Mouse (Mus musculus) CH12.LX (cell line): ENCODE results near the gene Plxdc1. TPM values are rescaled to one million over a fixed set of nuclear protein-coding genes. Genes with fewer than 3 reads are reported as not detected.
A peak's percentile ranks its signal among the peaks of the same experiment; 100 is the strongest.

ENCODE experiments used
- DNase-seq: peaks from one replicate; pipeline ENCODE4 v3.0.0-alpha.2; 2013; ENCODE audit errors: extremely low read depth
- H3K27ac ChIP-seq: 2 replicates; pipeline ENCODE4 v1.5.1; 2012; ENCODE audit warnings: low read depth, mild to moderate bottlenecking, control low read depth, moderate library complexity; ENCODE audit not compliant: insufficient read depth
- H3K27me3 ChIP-seq: replicated peaks from 2 replicates; pipeline ENCODE3; 2012; ENCODE audit warnings: inconsistent platforms
- H3K36me3 ChIP-seq, 2 experiments: replicated peaks in 1 of 2; 2 replicates each; pipeline versions ENCODE3 to v1.6.1; 2012; ENCODE audit warnings: inconsistent platforms in 1 of 2, low read length in 1 of 2, mild to moderate bottlenecking in 1 of 2, mixed read lengths in 1 of 2, moderate library complexity in 1 of 2; ENCODE audit not compliant: control insufficient read depth in 1 of 2, insufficient read depth in 1 of 2
- H3K4me1 ChIP-seq, 2 experiments: 2 replicates each; pipeline ENCODE4 v1.6.1; 2012; ENCODE audit warnings: inconsistent platforms in 1 of 2, moderate library complexity in 1 of 2; ENCODE audit not compliant: insufficient read depth in 2 of 2, control insufficient read depth in 1 of 2
- H3K4me2 ChIP-seq: 2 replicates; pipeline ENCODE4 v1.6.1; 2012; ENCODE audit warnings: low read depth, mild to moderate bottlenecking, control low read depth; ENCODE audit not compliant: poor library complexity, insufficient read depth, severe bottlenecking
- H3K4me3 ChIP-seq, 3 experiments: fragments of 150-350 bp in 1 of 3; sonication (generic) in 1 of 3; replicated peaks in 1 of 3; 2 replicates each; pipeline versions ENCODE3 to v1.5.1; 2011 to 2012; ENCODE audit warnings: low read depth in 2 of 3, low read length in 2 of 3, mild to moderate bottlenecking in 2 of 3, moderate library complexity in 2 of 3, control low read depth in 1 of 3, improper control_type of control experiment in 1 of 3, inconsistent platforms in 1 of 3, mixed read lengths in 1 of 3; ENCODE audit not compliant: poor library complexity in 1 of 3
- H3K79me2 ChIP-seq: replicated peaks from 2 replicates; pipeline ENCODE4 v1.6.1; 2012; ENCODE audit warnings: mild to moderate bottlenecking, moderate library complexity; ENCODE audit not compliant: control insufficient read depth, poor library complexity, insufficient read depth, severe bottlenecking; ENCODE audit errors: extremely low read depth
- H3K9ac ChIP-seq: 2 replicates; pipeline ENCODE4 v1.6.1; 2012; ENCODE audit warnings: low read depth, mild to moderate bottlenecking, control low read depth, moderate library complexity; ENCODE audit not compliant: insufficient read depth
- H3K9me3 ChIP-seq: replicated peaks from 2 replicates; pipeline ENCODE3; 2012; ENCODE audit warnings: low read length, inconsistent platforms, mixed read lengths
- BHLHE40 ChIP-seq: IDR thresholded peaks from 2 replicates; pipeline ENCODE4 v1.6.1; 2011; ENCODE audit warnings: mild to moderate bottlenecking, low read depth, low read length, improper control_type of control experiment
- CHD2 ChIP-seq: IDR thresholded peaks from 2 replicates; pipeline ENCODE4 v1.6.1; 2011; ENCODE audit warnings: low read length, improper control_type of control experiment
- CTCF ChIP-seq, 2 experiments: IDR thresholded peaks in 1 of 2; conservative IDR thresholded peaks in 1 of 2; 2 replicates each; pipeline ENCODE4 v1.5.1; 2011 to 2012; ENCODE audit warnings: low read depth in 2 of 2, low read length in 2 of 2, improper control_type of control experiment in 1 of 2, inconsistent platforms in 1 of 2, mild to moderate bottlenecking in 1 of 2, moderate library complexity in 1 of 2
- E2F4 ChIP-seq: IDR thresholded peaks from 2 replicates; pipeline ENCODE4 v1.6.1; 2011; ENCODE audit warnings: low read depth, low read length, improper control_type of control experiment; ENCODE audit not compliant: insufficient replicate concordance
- HCFC1 ChIP-seq: IDR thresholded peaks from 2 replicates; pipeline ENCODE4 v1.6.1; 2012; ENCODE audit warnings: low read depth, mild to moderate bottlenecking, inconsistent platforms, low read length, improper control_type of control experiment
- MAX ChIP-seq: IDR thresholded peaks from 2 replicates; pipeline ENCODE4 v1.6.1; 2011; ENCODE audit warnings: low read length, improper control_type of control experiment
- MAZ ChIP-seq: IDR thresholded peaks from 2 replicates; pipeline ENCODE4 v1.6.1; 2012; ENCODE audit warnings: low read depth, mild to moderate bottlenecking, inconsistent platforms, low read length, improper control_type of control experiment, moderate library complexity
- MYC ChIP-seq: IDR thresholded peaks from 2 replicates; pipeline ENCODE4 v1.6.1; 2011; ENCODE audit warnings: low read depth, mild to moderate bottlenecking, improper control_type of control experiment, low read length
- NRF1 ChIP-seq: IDR thresholded peaks from 2 replicates; pipeline ENCODE4 v1.6.1; 2014; ENCODE audit warnings: low read depth, mild to moderate bottlenecking, inconsistent platforms, low read length, improper control_type of control experiment, moderate library complexity
- PAX5 ChIP-seq: IDR thresholded peaks from 2 replicates; pipeline ENCODE4 v1.6.1; 2012; ENCODE audit warnings: low read length, inconsistent platforms, mixed read lengths
- RAD21 ChIP-seq: IDR thresholded peaks from 2 replicates; pipeline ENCODE4 v1.6.1; 2011; ENCODE audit warnings: low read depth, mild to moderate bottlenecking, low read length, improper control_type of control experiment, moderate library complexity
- RCOR1 ChIP-seq: conservative IDR thresholded peaks from 2 replicates; pipeline ENCODE4 v1.6.1; 2012; ENCODE audit warnings: low read depth, mild to moderate bottlenecking, inconsistent platforms, low read length, improper control_type of control experiment
- SIN3A ChIP-seq: IDR thresholded peaks from 2 replicates; pipeline ENCODE4 v1.6.1; 2012; ENCODE audit warnings: low read length, improper control_type of control experiment, inconsistent platforms
- SMC3 ChIP-seq: IDR thresholded peaks from 2 replicates; pipeline ENCODE4 v1.6.1; 2011; ENCODE audit warnings: low read depth, low read length, improper control_type of control experiment
- TBP ChIP-seq: conservative IDR thresholded peaks from 2 replicates; pipeline ENCODE4 v1.6.1; 2011; ENCODE audit warnings: low read depth, low read length, improper control_type of control experiment
- UBTF ChIP-seq: IDR thresholded peaks from 2 replicates; pipeline ENCODE4 v1.6.1; 2012; ENCODE audit warnings: low read depth, mild to moderate bottlenecking, inconsistent platforms, low read length, improper control_type of control experiment, moderate library complexity
- USF2 ChIP-seq: conservative IDR thresholded peaks from 2 replicates; pipeline ENCODE4 v1.6.1; 2011; ENCODE audit warnings: low read depth, low read length, improper control_type of control experiment
- ZNF384 ChIP-seq: IDR thresholded peaks from 2 replicates; pipeline ENCODE4 v1.6.1; 2012; ENCODE audit warnings: low read depth, low read length, improper control_type of control experiment, inconsistent platforms
- dilution Hi-C: fragments of 300-500 bp; cut with MboI; formaldehyde crosslinking; loops from 2 replicates; pipeline ENCODE4 v1.14.3; 2020; ENCODE audit warnings: low sequenced_read_pairs; ENCODE audit not compliant: extremely low pct_unique_long_range_greater_than_20kb, extremely low pct_ligation_motif_present
- in situ Hi-C: fragments of 300-500 bp; cut with MboI; formaldehyde crosslinking; loops from 3 replicates; pipeline ENCODE4 v1.14.3; 2019; ENCODE audit warnings: low sequenced_read_pairs, low pct_ligation_motif_present, low pct_unique_long_range_greater_than_20kb, mixed read lengths
- polyA plus RNA-seq: library from polyadenylated mRNA; unstranded; fragments of >175 nt; gene quantifications from 2 replicates; pipeline ENCODE4 v1.2.1, GENCODE M21; 2012; ENCODE audit warnings: low read depth; ENCODE audit not compliant: insufficient read length
- total RNA-seq, 2 experiments: library from RNA; depleted of rRNA; stranded (reverse); fragments of 300-350 nt in 1 of 2; fragments of >200 nt in 1 of 2; gene quantifications; 2 replicates each; pipeline ENCODE4 v1.2.3; 2012 to 2014

Gene Plxdc1
- total and polyA plus RNA-seq, 3 experiments: 0.04 TPM; not detected in 2

- Histone ChIP-seq H3K36me3 (no peaks in the 10 kb centered on the region), H3K9me3 (no peaks in the 10 kb centered on the region), H3K4me3 (no peak overlapping the region), H3K79me2 (no peaks in the 10 kb centered on the region), H3K27me3 (peaks cover 30% of the 10 kb centered on the region), H3K4me2 (no peak overlapping the region), H3K4me1 (peaks cover 15 to 44% of the 10 kb centered on the region in 2 experiments), H3K9ac (no peak overlapping the region), H3K27ac (no peak overlapping the region)
- no peak for TF ChIP-seq NRF1
- no peak for TF ChIP-seq CHD2
- TF ChIP-seq HCFC1: no peak
- TF ChIP-seq UBTF: no peak
- no peak for TF ChIP-seq ZNF384
- TF ChIP-seq TBP: no peak
- TF ChIP-seq RCOR1: no peak
- TF ChIP-seq BHLHE40: no peak
- TF ChIP-seq SMC3: no peak
- in situ Hi-C loops (no loop called here), dilution Hi-C loops (no loop called here)
- DNase-seq: no peak
These were observed 33.8 kb upstream of the Plxdc1 start for GRCm38 (mm10) chr11:98019883-98020610.

- Histone ChIP-seq H3K36me3 (no peaks in the 10 kb centered on the region), H3K9ac (no peak overlapping the region), H3K79me2 (no peaks in the 10 kb centered on the region), H3K9me3 (no peaks in the 10 kb centered on the region), H3K4me2 (no peak overlapping the region), H3K27me3 (peaks cover 30% of the 10 kb centered on the region), H3K27ac (no peak overlapping the region), H3K4me1 (peaks cover 15 to 40% of the 10 kb centered on the region in 2 experiments), H3K4me3 (no peak overlapping the region)
- in situ Hi-C loops: no loop called here
- dilution Hi-C loops: no loop called here
- peak; percentile 39 for DNase-seq
- TF ChIP-seq SIN3A (no peak), MAZ (no peak), E2F4 (no peak), MAX (no peak), UBTF (no peak), MYC (no peak), RAD21 (peak; percentile 46), CTCF (conservative IDR thresholded peaks at IDR 0.05 in 1 of 2, IDR thresholded peaks at IDR 0.05 in 1 of 2; ENCODE audit: low read depth in 2 of 2, low read length in 2 of 2) (peak in 1 of 2 experiments; percentile 74; a peak in 2 of 4 replicates), PAX5 (no peak), USF2 (no peak), SMC3 (peak; percentile 54)
These were observed 32.8 kb upstream of the Plxdc1 start for GRCm38 (mm10) chr11:98018858-98019641.
